Mouse (Mus musculus): Measurements from ENCODE around the gene Mtf1. TPM values are rescaled to one million over a fixed set of nuclear protein-coding genes. Genes with fewer than 3 reads are reported as not detected.

Mtf1 gene
- polyA plus RNA-seq, 1 experiment from 2014 or later: 13.2 TPM

DNA sequence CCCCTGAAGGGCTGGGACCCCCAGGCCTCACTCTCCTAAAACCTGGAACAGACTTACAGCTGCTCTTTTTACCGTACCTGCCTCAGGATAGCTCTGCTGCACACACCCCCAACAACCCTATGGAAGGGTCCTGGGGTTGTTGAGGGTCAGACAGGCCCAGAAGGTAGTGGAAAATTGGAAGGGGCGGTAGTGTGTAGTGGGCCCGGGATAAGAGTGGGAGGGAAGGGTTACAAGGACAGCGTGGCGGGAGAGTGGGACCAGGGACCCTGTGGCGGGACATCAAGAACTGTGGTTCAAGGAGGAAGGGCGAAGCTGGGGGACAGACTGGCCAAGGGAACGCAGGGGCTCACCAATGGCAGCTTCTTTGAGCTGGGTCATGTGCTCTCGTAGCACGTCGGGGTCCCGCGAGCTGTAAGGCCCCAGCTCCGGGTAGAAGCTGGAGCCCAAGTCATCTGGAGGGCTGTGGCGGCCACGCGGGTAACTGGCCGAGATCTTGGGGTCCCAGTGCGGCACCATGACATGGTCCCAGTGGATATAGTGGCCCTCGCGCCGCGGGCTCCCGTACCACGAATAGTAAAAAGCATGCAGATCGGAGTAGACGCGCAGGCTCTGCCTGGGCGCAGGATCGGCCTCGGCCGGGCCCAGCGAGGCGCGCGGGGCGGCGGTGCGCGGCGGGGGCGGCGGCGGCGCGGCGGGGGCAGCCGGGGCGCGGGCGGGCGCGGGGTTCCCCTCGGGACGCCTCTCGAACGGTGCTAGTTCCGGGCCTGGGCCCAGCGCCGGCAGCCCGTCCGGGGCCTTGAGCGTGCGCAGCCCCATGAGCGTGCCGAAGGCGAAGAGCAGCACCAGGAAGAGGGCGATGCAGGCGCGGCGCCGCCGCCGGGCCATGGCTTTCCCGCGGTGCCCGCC is 59.6 kb downstream of the Mtf1 start, which contains the start of gene Maneal:
Maneal (minus strand) TSS at position 889 of the 906 bp plus-strand sequence.
- Histone ChIP-seq H3K4me1 (no peaks in the 10 kb centered on the region), H3K9ac (no peak within 1 kb of the TSS), H3K27ac (no peak within 1 kb of the TSS), H3K4me3 (peak within 1 kb of the TSS; percentile 42), H3K27me3 (peaks cover 34% of the 10 kb centered on the region), H3K4me2 (peak within 1 kb of the TSS; percentile 70), H3K36me3 (no peaks in the 10 kb centered on the region), H3K9me3 (no peaks in the 10 kb centered on the region)
- ATAC-seq (ENCODE audit: borderline replicate concordance, extremely low read depth, low FRiP score, low TSS enrichment): peak; percentile 16; the same call in 1 of the 2 replicates
- 5% methylated on average over 62 of the region's 77 CpGs for WGBS

DNA sequence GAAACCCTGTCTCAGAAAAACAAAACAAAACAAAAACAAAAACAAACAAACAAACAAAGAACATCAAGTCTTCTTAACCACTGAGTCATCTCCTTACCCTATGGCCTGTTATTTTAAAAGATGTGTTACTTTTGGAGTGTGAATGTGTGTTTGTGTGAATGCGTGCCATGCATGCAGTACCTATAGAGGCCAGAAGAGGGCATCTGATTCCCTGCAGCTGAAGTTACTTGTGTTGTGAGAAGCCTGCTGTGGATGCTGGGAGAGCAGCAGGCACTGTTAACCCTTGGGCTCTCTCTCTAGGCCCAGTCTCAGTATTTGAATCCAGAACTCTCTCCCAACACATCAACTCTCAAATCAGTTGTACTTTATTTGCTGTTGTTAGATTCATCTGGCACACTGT is 70.8 kb downstream of the Mtf1 start:
- no peak overlapping the region for H3K27ac ChIP-seq
- WGBS: 83% methylated on average over 1 of the region's 1 CpGs
- no peak for ATAC-seq (ENCODE audit: borderline replicate concordance, extremely low read depth, low FRiP score, low TSS enrichment)
- H3K9ac ChIP-seq: no peak overlapping the region
- H3K4me2 ChIP-seq: no peak overlapping the region
- H3K4me1 ChIP-seq: no peaks in the 10 kb centered on the region
- no peaks in the 10 kb centered on the region for H3K27me3 ChIP-seq
- H3K9me3 ChIP-seq: no peaks in the 10 kb centered on the region
- H3K36me3 ChIP-seq: no peaks in the 10 kb centered on the region
- H3K4me3 ChIP-seq: no peak overlapping the region

DNA sequence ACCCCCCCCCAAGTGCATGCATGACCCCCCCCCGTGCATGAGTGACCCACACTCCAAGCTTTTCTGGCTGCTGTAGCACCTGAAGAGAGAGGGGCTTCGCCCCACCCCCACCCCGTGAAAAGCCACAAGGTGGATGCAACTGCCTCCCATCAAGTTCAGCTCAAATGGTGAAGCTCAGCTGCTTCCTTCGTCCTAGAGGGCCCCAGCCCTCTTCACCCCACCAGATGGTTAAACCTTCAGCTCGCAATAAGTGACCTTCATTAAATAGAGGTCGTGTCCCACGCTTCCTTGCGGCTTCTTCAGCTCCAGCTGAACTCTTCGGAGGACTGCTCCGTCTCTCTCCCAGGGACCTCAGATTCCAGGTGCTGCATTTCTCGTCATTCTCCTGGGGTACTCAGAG is 78.7 kb downstream of the Mtf1 start, which contains the start of gene Epha10:
Epha10 (plus strand) TSS at position 301 of the 400 bp plus-strand sequence.
- 9% methylated on average over 11 of the region's 11 CpGs for WGBS

DNA sequence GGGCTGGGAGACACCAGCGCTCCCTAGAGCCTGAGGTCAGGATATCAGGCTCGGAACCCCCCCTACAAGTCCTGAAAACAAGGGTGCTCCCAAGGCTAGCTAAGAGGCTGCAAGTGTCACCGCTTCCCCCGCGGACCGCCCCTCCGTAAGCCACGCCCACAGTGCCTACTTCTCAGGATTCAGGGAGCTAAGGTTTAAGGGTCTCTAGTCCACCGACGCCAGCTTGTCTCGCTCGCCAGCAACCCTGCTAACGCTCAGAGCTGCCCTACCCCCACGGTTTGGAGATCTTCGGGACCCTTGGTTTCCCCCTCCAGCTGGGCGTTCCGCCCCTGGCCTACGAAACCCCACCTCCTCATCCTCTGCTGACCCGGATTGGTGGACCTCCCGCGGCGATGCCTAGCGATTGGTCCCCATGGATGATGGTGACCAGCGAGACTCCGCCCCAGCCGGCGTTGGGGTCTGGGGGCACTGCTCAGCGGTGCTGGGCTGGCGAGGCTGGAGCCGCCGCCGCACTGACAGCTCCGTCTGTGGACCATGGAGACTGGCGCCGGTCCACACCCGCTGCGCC is 79.5 kb downstream of the Mtf1 start:
- H3K4me3 ChIP-seq: peak overlapping the region; percentile 24
- WGBS: under 1% methylated on average over 37 of the region's 37 CpGs
- H3K4me1 ChIP-seq: peaks cover 6% of the 10 kb centered on the region; the same call in 1 of the 2 replicates
- no peaks in the 10 kb centered on the region for H3K36me3 ChIP-seq
- H3K9me3 ChIP-seq: no peaks in the 10 kb centered on the region
- H3K4me2 ChIP-seq: peak overlapping the region; percentile 49
- no peak; the same call in 1 of the 2 replicates for ATAC-seq (ENCODE audit: borderline replicate concordance, extremely low read depth, low FRiP score, low TSS enrichment)
- H3K9ac ChIP-seq: no peak overlapping the region
- no peak overlapping the region for H3K27ac ChIP-seq
- peaks cover 70% of the 10 kb centered on the region for H3K27me3 ChIP-seq

More for the DNA sequence above, 78.7 kb downstream of the Mtf1 start, which contains the start of gene Epha10:
- Histone ChIP-seq H3K9ac (no peak within 1 kb of the TSS), H3K4me3 (peak within 1 kb of the TSS; percentile 24), H3K36me3 (no peaks in the 10 kb centered on the region), H3K27me3 (peaks cover 62% of the 10 kb centered on the region), H3K27ac (no peak within 1 kb of the TSS), H3K4me1 (peaks cover 6% of the 10 kb centered on the region; the same call in 1 of the 2 replicates), H3K4me2 (peak within 1 kb of the TSS; percentile 49), H3K9me3 (no peaks in the 10 kb centered on the region)
- ATAC-seq (ENCODE audit: borderline replicate concordance, extremely low read depth, low FRiP score, low TSS enrichment): no peak

DNA sequence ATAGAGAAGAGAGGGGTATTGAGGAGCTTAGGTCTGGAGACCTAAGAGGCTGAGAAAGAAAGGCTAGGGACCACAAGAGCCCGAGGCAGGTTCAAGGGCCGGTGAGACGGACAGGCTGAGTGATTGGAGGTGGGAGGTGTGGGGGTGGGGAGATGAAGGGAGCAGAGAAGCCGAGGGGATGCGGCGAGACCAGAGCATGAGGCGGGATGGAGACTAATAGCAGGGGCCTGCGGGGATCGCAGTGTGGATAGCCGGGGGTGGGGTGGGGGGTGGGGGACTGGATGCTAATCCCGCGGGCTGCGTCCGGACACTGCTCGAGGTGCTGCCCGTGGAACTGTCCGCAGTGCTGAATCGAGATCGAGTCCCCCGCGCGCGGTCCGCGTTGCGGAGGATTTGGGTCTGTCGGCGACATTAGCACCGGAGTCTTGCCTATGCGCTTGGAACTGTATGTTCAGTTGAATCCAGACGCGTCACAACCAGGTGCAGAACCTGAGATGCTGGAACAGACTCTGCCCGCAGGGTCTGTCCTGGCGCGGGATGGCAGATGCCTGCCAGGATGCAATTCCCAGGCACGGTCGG is 80.3 kb downstream of the Mtf1 start:
- Histone ChIP-seq H3K27ac (no peak overlapping the region), H3K36me3 (no peaks in the 10 kb centered on the region), H3K4me3 (no peak overlapping the region), H3K4me2 (no peak overlapping the region), H3K9ac (no peak overlapping the region), H3K27me3 (peaks cover 72% of the 10 kb centered on the region), H3K4me1 (peaks cover 6% of the 10 kb centered on the region; the same call in 1 of the 2 replicates), H3K9me3 (no peaks in the 10 kb centered on the region)
- 1% methylated on average over 37 of the region's 37 CpGs for WGBS
- ATAC-seq (ENCODE audit: borderline replicate concordance, extremely low read depth, low FRiP score, low TSS enrichment): peak; percentile 7; the same call in 1 of the 2 replicates

DNA sequence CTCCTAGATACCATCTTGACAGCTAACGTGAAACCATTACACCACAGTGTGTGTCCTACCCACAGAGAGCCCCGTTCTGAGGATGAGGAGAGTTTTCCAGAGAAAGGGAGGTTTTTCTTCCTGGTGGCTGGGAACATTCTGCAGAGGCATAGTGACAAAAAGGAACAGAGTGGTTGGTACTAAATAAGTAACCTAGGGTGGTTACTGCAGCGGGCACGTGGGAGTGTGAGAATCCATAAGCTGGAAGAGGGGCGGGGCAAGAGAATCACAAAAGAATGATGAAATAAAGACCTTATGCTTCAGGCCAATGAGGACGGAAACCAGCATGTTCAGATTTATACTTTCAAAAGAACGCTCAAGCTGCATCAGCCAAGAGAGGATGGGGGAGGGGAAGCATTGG is 86.8 kb downstream of the Mtf1 start:
- H3K27me3 ChIP-seq: peaks cover 56% of the 10 kb centered on the region
- ATAC-seq (ENCODE audit: borderline replicate concordance, extremely low read depth, low FRiP score, low TSS enrichment): no peak
- no peak overlapping the region for H3K27ac ChIP-seq

DNA sequence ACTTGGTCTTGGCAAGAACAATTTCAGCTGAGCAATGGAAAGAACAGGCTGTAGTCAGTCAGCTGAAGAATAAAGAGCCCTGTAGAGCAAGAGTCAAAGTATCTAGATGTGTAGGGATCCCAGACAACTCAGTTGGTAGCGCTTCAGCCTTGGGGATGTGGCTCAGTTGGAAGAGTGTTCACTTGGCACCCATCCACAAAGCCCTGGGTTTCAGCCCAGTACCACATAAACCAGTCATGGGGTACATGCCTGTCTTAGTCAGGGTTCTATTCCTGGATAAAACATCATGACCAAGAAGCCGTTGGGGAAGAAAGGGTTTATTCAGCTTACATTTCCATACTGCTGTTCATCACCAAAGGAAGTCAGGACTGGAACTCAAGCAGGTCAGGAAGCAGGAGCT is 88.0 kb downstream of the Mtf1 start:
- H3K4me1 ChIP-seq: peaks cover 3% of the 10 kb centered on the region; the same call in 1 of the 2 replicates
- no peak overlapping the region for H3K4me2 ChIP-seq
- peaks cover 59% of the 10 kb centered on the region for H3K27me3 ChIP-seq
- H3K4me3 ChIP-seq: no peak overlapping the region
- WGBS: 83% methylated on average over 2 of the region's 2 CpGs
- no peak overlapping the region for H3K27ac ChIP-seq
- no peaks in the 10 kb centered on the region for H3K36me3 ChIP-seq
- no peak for ATAC-seq (ENCODE audit: borderline replicate concordance, extremely low read depth, low FRiP score, low TSS enrichment)
- H3K9me3 ChIP-seq: no peaks in the 10 kb centered on the region
- H3K9ac ChIP-seq: no peak overlapping the region

More for the DNA sequence above, 86.8 kb downstream of the Mtf1 start:
- Histone ChIP-seq H3K36me3 (no peaks in the 10 kb centered on the region), H3K4me1 (no peaks in the 10 kb centered on the region), H3K9me3 (no peaks in the 10 kb centered on the region), H3K4me2 (no peak overlapping the region), H3K9ac (no peak overlapping the region), H3K4me3 (no peak overlapping the region)
- WGBS: 63% methylated on average over 7 of the region's 7 CpGs

DNA sequence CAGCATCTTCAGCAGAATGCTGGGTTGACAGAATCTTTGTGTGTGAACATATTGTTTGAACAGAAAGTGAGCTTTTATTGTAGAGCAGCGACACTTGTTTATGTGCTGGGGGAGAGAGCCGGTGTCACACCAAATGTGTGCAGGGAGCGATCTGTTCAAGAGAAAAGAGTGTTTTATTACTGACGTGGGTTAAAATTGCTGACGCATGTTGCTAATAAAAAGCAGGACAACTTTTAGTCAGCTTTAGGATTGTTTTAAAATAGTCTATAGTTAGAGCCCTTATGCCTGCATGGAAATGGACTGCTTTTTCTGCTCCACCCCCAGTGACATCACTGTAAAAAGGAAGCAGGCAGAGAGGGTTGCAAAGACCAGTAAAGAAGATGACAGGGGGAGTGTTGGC is 88.9 kb downstream of the Mtf1 start:
- WGBS: 70% methylated on average over 5 of the region's 5 CpGs

DNA sequence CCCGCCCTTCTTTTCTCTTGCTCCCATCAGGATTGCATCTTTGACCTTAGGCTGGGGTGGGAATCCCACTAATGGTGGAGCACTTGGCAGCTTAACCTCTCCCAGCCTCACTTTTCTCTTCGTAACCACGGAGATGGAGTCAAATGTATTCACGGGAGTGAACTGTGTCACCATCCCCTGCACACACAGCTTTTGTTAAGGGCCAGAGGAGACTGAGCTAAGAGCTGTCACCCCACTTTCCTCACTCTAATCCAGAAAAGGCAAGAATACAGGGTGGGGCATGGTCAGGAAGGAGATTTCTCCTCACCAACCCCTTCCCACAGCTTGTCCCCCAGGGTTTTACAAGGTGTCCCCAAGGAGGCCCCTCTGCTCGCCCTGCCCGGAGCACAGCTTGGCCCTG is 91.9 kb downstream of the Mtf1 start:
- Histone ChIP-seq H3K4me3 (no peak overlapping the region), H3K36me3 (no peaks in the 10 kb centered on the region), H3K9ac (no peak overlapping the region), H3K27me3 (peaks cover 60% of the 10 kb centered on the region), H3K27ac (no peak overlapping the region), H3K9me3 (no peaks in the 10 kb centered on the region), H3K4me1 (peaks cover 3% of the 10 kb centered on the region; the same call in 1 of the 2 replicates), H3K4me2 (no peak overlapping the region)
- ATAC-seq (ENCODE audit: borderline replicate concordance, extremely low read depth, low FRiP score, low TSS enrichment): no peak
- WGBS: 25% methylated on average over 6 of the region's 6 CpGs

More for the DNA sequence above, 88.9 kb downstream of the Mtf1 start:
- no peaks in the 10 kb centered on the region for H3K36me3 ChIP-seq
- peaks cover 61% of the 10 kb centered on the region for H3K27me3 ChIP-seq
- no peaks in the 10 kb centered on the region for H3K9me3 ChIP-seq
- H3K9ac ChIP-seq: no peak overlapping the region
- H3K4me1 ChIP-seq: peaks cover 3% of the 10 kb centered on the region; the same call in 1 of the 2 replicates
- ATAC-seq (ENCODE audit: borderline replicate concordance, extremely low read depth, low FRiP score, low TSS enrichment): no peak
- H3K4me3 ChIP-seq: no peak overlapping the region
- H3K4me2 ChIP-seq: no peak overlapping the region
- H3K27ac ChIP-seq: no peak overlapping the region

DNA sequence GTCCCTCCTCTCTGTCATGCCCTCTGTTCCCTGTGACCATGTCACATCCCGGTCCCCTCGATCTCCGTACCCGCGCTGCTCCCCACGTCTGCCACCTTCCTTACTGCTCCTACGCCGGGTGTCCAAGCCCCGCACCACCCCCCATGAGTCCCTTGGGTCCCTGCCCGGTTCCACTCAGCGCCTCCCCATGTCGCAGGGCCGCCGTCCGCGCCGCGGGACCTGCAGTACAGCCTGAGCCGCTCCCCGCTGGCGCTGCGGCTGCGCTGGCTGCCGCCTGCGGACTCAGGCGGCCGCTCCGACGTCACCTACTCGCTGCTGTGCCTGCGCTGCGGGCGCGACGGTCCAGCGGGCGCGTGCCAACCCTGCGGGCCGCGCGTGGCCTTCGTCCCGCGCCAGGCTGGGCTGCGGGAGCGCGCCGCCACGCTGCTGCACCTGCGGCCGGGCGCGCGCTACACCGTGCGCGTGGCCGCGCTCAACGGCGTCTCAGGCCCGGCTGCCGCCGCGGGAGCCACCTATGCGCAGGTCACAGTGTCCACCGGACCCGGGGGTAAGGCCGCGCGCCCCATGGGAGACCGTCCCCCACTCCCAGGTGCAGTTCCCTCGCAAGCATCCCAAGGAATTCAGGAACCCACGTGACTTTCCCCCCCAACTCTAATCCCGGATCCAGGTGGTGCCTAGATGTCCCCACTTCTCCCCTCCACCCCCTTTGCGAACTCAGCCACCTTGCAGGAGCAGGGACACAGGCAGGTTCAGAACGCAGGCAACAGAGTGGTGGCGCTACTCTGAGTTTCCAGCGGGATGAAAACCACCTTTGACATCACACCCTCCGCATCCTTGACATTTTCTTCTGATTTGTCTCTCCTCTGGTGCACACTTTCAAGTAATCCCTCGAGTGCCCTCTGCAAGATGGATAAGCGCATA is 92.9 kb downstream of the Mtf1 start:
- Histone ChIP-seq H3K27ac (no peak overlapping the region), H3K27me3 (peaks cover 67% of the 10 kb centered on the region), H3K9me3 (no peaks in the 10 kb centered on the region), H3K4me3 (peak overlapping the region; percentile 33), H3K4me2 (peak overlapping the region; percentile 56), H3K36me3 (no peaks in the 10 kb centered on the region), H3K4me1 (peaks cover 3% of the 10 kb centered on the region; the same call in 1 of the 2 replicates), H3K9ac (no peak overlapping the region)
- 2% methylated on average over 83 of the region's 83 CpGs for WGBS
- ATAC-seq (ENCODE audit: borderline replicate concordance, extremely low read depth, low FRiP score, low TSS enrichment): no peak

DNA sequence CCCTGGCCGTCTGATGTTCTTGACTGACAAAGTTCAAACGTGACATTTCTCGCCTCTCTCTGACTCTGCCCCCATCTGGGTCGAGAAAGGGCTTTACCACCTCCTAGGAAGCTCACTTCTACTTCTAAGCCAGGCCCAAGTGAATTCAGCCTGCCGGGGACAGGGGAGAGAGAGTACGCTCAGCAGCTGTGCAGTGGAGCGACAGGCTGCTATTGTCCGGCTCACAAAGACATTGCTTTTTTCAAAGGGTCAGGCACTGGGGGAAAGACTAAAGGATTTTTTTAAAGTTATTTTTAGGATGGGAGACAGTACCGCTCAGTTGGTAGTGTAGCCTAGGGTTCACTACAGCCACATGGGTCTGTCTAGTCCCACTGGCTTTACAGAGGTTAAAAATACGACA is 96.5 kb downstream of the Mtf1 start:
- 59% methylated on average over 10 of the region's 10 CpGs for WGBS
- ATAC-seq (ENCODE audit: borderline replicate concordance, extremely low read depth, low FRiP score, low TSS enrichment): no peak
- no peaks in the 10 kb centered on the region for H3K36me3 ChIP-seq
- H3K4me3 ChIP-seq: no peak overlapping the region
- H3K9ac ChIP-seq: no peak overlapping the region
- peaks cover 3% of the 10 kb centered on the region; the same call in 1 of the 2 replicates for H3K4me1 ChIP-seq
- H3K27me3 ChIP-seq: peaks cover 45% of the 10 kb centered on the region
- no peak overlapping the region for H3K27ac ChIP-seq
- H3K9me3 ChIP-seq: no peaks in the 10 kb centered on the region
- no peak overlapping the region for H3K4me2 ChIP-seq
